Mouse (Mus musculus) liver, adult 2 months (tissue): ENCODE measurements around the gene Plgrkt. TPM values are rescaled to one million over a fixed set of nuclear protein-coding genes. Genes with fewer than 3 reads are reported as not detected.

Experiments used
- DNase-seq: peaks from one replicate; pipeline ENCODE4 v3.0.0-alpha.2; 2011; ENCODE audit warnings: low read depth, low spot score; ENCODE audit errors: extremely low read depth
- H3K27ac ChIP-seq: fragments of 200-500 bp; replicated peaks from 2 replicates; pipeline ENCODE4 v1.5.1; 2012; ENCODE audit warnings: low read depth, mild to moderate bottlenecking, control low read depth, inconsistent platforms, low read length; ENCODE audit not compliant: insufficient read depth
- H3K27me3 ChIP-seq: fragments of 200-500 bp; 2 replicates; pipeline ENCODE4 v1.6.1; 2012; ENCODE audit warnings: mild to moderate bottlenecking, moderate library complexity, low read length, inconsistent platforms; ENCODE audit not compliant: control insufficient read depth, insufficient read depth
- H3K36me3 ChIP-seq: fragments of 200-500 bp; 2 replicates; pipeline ENCODE4 v1.6.1; 2012; ENCODE audit warnings: low read length, inconsistent platforms; ENCODE audit not compliant: control insufficient read depth, insufficient read depth
- H3K4me1 ChIP-seq: fragments of 200-500 bp; 2 replicates; pipeline ENCODE4 v1.6.1; 2011; ENCODE audit warnings: low read length; ENCODE audit not compliant: control insufficient read depth, insufficient read depth
- H3K4me3 ChIP-seq: fragments of 200-500 bp; 2 replicates; pipeline ENCODE4 v1.5.1; 2011; ENCODE audit warnings: low read depth, mild to moderate bottlenecking, control low read depth, low read length, moderate library complexity; ENCODE audit not compliant: insufficient read depth
- H3K79me2 ChIP-seq: fragments of 200-500 bp; 2 replicates; pipeline ENCODE4 v1.6.1; 2012; ENCODE audit warnings: inconsistent platforms, mild to moderate bottlenecking, low read length, moderate library complexity; ENCODE audit not compliant: control insufficient read depth, insufficient read depth
- H3K9ac ChIP-seq: fragments of 200-500 bp; 2 replicates; pipeline ENCODE4 v1.6.1; 2012; ENCODE audit warnings: low read depth, mild to moderate bottlenecking, control low read depth, inconsistent platforms, low read length
- CTCF ChIP-seq: fragments of 200-500 bp; IDR thresholded peaks from 2 replicates; pipeline ENCODE4 v1.5.1; 2011; ENCODE audit warnings: low read depth, low read length, control low read depth
- POLR2A ChIP-seq: fragments of 200-500 bp; IDR thresholded peaks from 2 replicates; pipeline ENCODE4 v1.6.1; 2011; ENCODE audit warnings: low read length, control low read depth; ENCODE audit not compliant: insufficient read depth; ENCODE audit errors: extremely low read depth
- WGBS: fragments of 180-500 bp; shearing (Covaris S2); methylation state at CpG from one replicate; pipeline ENCODE4 v1.1.7; 2018; 5-methylcytosine and 5-hydroxymethylcytosine counted together
- polyA plus RNA-seq: library from polyadenylated mRNA; depleted of rRNA; stranded (reverse); fragments of >200 nt; gene quantifications from 2 replicates; pipeline ENCODE4 v1.2.3, GENCODE M21; 2012
- total RNA-seq: library from RNA; depleted of rRNA; stranded (reverse); fragments of >200 nt; gene quantifications from 2 replicates; pipeline ENCODE4 v1.2.3, GENCODE M21; 2014

Plgrkt gene
- total and polyA plus RNA-seq, 2 experiments: 14.0 to 14.8 TPM

GRCm38 (mm10) chr19:29363557-29363956, 3.6 kb downstream of the Plgrkt start:
- Histone ChIP-seq H3K27me3 (no peaks in the 10 kb centered on the region), H3K4me1 (no peaks in the 10 kb centered on the region; the same call in 1 of the 2 replicates), H3K4me3 (no peak overlapping the region), H3K79me2 (no peaks in the 10 kb centered on the region; the same call in 1 of the 2 replicates), H3K9ac (no peak overlapping the region), H3K27ac (no peak overlapping the region), H3K36me3 (no peaks in the 10 kb centered on the region)
- no peak for TF ChIP-seq POLR2A
- no peak for TF ChIP-seq CTCF
- DNase-seq: no peak
- 96% methylated on average over 7 of the region's 7 CpGs for WGBS

DNA sequence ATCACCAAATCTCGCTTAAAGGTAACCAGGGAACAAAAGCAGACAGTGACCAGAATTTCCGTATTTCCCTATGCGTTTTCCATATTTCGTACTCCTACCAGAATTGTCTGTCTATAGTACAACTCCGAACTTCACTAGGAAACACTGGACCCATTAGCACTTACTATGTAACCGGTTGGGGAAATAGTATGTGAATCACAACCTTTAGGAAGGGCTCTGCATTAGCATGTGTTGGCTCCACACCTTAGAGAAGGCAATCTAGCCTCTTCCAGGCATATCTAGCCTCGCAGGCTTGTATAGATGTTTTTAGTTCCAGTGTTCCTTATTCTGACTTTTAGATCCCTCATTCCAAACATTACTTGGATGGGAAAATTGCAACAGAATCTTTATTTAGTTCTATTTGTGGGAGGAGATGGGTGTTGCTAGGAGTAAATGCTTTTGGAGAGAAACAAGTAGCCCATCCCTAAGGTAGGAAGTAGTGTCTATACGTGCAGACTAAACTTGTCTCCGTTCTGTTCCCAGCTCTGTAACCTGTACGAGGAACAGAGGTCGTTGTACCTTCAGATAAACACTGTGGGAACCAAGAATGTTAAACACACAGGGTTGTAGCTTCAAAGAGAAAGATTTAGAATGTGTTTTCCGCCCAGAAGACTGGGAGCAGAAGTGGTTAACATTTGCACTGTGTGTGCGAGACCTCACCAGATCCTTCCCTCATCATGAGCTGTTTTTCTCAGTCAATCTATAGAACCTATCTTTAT, 4.8 kb downstream of the Plgrkt start:
- TF ChIP-seq CTCF (no peak), POLR2A (0 out of 2 replicates have a peak, but pooled peaks have one; percentile 1)
- H3K27me3 ChIP-seq: no peaks in the 10 kb centered on the region
- 0 out of 2 replicates have a peak overlapping the region, but pooled peaks have one; percentile 14 for H3K9ac ChIP-seq
- no peaks in the 10 kb centered on the region; the same call in 1 of the 2 replicates for H3K4me1 ChIP-seq
- DNase-seq: no peak
- WGBS: 16% methylated on average over 13 of the region's 13 CpGs
- no peaks in the 10 kb centered on the region; the same call in 1 of the 2 replicates for H3K79me2 ChIP-seq
- no peaks in the 10 kb centered on the region for H3K36me3 ChIP-seq
- peak overlapping the region; percentile 95 for H3K4me3 ChIP-seq
- no peak overlapping the region for H3K27ac ChIP-seq

DNA sequence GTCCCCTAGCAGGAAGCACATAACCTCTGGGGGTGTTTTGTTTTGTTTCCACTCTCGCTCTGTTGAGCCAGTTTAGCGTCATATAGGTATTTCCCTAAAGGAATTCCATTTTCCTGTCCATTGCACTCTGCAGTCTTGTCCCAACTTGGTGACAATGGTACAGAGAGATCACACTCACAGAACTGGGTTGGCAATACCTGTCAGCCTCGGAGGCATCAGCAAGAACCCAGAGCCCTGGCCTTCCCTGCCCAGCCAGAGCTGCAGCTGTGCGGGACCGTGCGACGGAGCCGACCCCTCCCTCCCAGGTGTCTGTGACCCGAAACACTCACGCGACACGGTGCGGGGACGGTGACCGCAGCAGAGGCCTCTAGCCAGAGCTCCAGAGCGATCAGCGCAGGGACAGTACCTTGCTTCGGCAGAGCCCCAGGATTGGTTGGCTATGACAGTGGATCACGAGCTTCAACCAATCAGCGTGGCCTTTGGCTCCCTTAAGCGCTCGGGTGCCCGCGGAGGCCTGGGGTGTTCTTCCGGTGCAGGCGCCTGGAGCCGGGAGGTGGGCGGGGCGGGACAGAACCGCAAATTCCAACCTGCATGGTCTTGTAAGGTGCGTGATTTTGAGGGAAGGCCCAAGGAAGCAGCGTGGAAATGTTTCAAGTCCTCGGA, 5.6 kb downstream of the Plgrkt start:
- peak; percentile 94 for DNase-seq
- Histone ChIP-seq H3K4me1 (no peaks in the 10 kb centered on the region), H3K9ac (peak overlapping the region; percentile 92), H3K27ac (peak overlapping the region; percentile 24; the same call in 1 of the 2 replicates), H3K36me3 (no peaks in the 10 kb centered on the region), H3K4me3 (peak overlapping the region; percentile 95), H3K27me3 (no peaks in the 10 kb centered on the region), H3K79me2 (no peaks in the 10 kb centered on the region; the same call in 1 of the 2 replicates)
- WGBS: 3% methylated on average over 33 of the region's 33 CpGs
- TF ChIP-seq CTCF (no peak), POLR2A (0 out of 2 replicates have a peak, but pooled peaks have one; percentile 35)

DNA sequence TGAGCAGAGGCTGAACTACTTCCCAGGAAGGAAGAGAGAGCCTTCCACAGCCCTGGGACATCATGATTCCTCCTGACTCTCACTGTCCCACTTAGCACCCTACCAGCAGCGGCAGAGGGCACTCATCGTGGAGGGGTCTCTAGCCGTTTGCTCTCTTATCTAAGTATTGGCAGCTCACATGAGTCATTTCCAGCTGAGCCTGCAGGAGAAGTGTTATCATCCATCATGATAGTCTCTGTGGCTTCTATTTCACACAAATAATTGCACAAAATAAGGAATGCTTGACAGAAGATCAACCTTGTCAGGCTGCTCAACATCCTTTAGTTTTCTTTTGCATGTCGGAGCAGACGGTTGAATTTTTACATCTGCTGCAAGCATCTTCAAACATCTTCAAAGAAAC, 6.9 kb downstream of the Plgrkt start:
- no peak for DNase-seq
- H3K9ac ChIP-seq: no peak overlapping the region
- no peaks in the 10 kb centered on the region for H3K36me3 ChIP-seq
- no peak overlapping the region for H3K4me3 ChIP-seq
- TF ChIP-seq CTCF: no peak
- TF ChIP-seq POLR2A: no peak
- peaks cover 2% of the 10 kb centered on the region; the same call in 1 of the 2 replicates for H3K4me1 ChIP-seq
- H3K27me3 ChIP-seq: no peaks in the 10 kb centered on the region
- no peaks in the 10 kb centered on the region; the same call in 1 of the 2 replicates for H3K79me2 ChIP-seq
- no peak overlapping the region for H3K27ac ChIP-seq
- WGBS: 85% methylated on average over 5 of the region's 5 CpGs

GRCm38 (mm10) chr19:29356281-29356680, 10.9 kb downstream of the Plgrkt start:
- no peak for TF ChIP-seq CTCF
- TF ChIP-seq POLR2A: no peak
- H3K27me3 ChIP-seq: no peaks in the 10 kb centered on the region
- no peaks in the 10 kb centered on the region for H3K36me3 ChIP-seq
- H3K79me2 ChIP-seq: no peaks in the 10 kb centered on the region; the same call in 1 of the 2 replicates
- H3K9ac ChIP-seq: no peak overlapping the region
- no peak overlapping the region for H3K27ac ChIP-seq
- 87% methylated on average over 11 of the region's 11 CpGs for WGBS
- no peak overlapping the region for H3K4me3 ChIP-seq
- no peak for DNase-seq
- peaks cover 2% of the 10 kb centered on the region; the same call in 1 of the 2 replicates for H3K4me1 ChIP-seq
